Mouse (Mus musculus) liver, adult 2 months (tissue): ENCODE data around the gene Mns1. TPM values are rescaled to one million over a fixed set of nuclear protein-coding genes. Genes with fewer than 3 reads are reported as not detected.

Source experiments
- DNase-seq: peaks from one replicate; pipeline ENCODE4 v3.0.0-alpha.2; 2011; ENCODE audit warnings: low read depth, low spot score; ENCODE audit errors: extremely low read depth
- H3K27ac ChIP-seq: fragments of 200-500 bp; replicated peaks from 2 replicates; pipeline ENCODE4 v1.5.1; 2012; ENCODE audit warnings: low read depth, mild to moderate bottlenecking, control low read depth, inconsistent platforms, low read length; ENCODE audit not compliant: insufficient read depth
- H3K27me3 ChIP-seq: fragments of 200-500 bp; 2 replicates; pipeline ENCODE4 v1.6.1; 2012; ENCODE audit warnings: mild to moderate bottlenecking, moderate library complexity, low read length, inconsistent platforms; ENCODE audit not compliant: control insufficient read depth, insufficient read depth
- H3K36me3 ChIP-seq: fragments of 200-500 bp; 2 replicates; pipeline ENCODE4 v1.6.1; 2012; ENCODE audit warnings: low read length, inconsistent platforms; ENCODE audit not compliant: control insufficient read depth, insufficient read depth
- H3K4me1 ChIP-seq: fragments of 200-500 bp; 2 replicates; pipeline ENCODE4 v1.6.1; 2011; ENCODE audit warnings: low read length; ENCODE audit not compliant: control insufficient read depth, insufficient read depth
- H3K4me3 ChIP-seq: fragments of 200-500 bp; 2 replicates; pipeline ENCODE4 v1.5.1; 2011; ENCODE audit warnings: low read depth, mild to moderate bottlenecking, control low read depth, low read length, moderate library complexity; ENCODE audit not compliant: insufficient read depth
- H3K79me2 ChIP-seq: fragments of 200-500 bp; 2 replicates; pipeline ENCODE4 v1.6.1; 2012; ENCODE audit warnings: inconsistent platforms, mild to moderate bottlenecking, low read length, moderate library complexity; ENCODE audit not compliant: control insufficient read depth, insufficient read depth
- H3K9ac ChIP-seq: fragments of 200-500 bp; 2 replicates; pipeline ENCODE4 v1.6.1; 2012; ENCODE audit warnings: low read depth, mild to moderate bottlenecking, control low read depth, inconsistent platforms, low read length
- CTCF ChIP-seq: fragments of 200-500 bp; IDR thresholded peaks from 2 replicates; pipeline ENCODE4 v1.5.1; 2011; ENCODE audit warnings: low read depth, low read length, control low read depth
- POLR2A ChIP-seq: fragments of 200-500 bp; IDR thresholded peaks from 2 replicates; pipeline ENCODE4 v1.6.1; 2011; ENCODE audit warnings: low read length, control low read depth; ENCODE audit not compliant: insufficient read depth; ENCODE audit errors: extremely low read depth
- WGBS: fragments of 180-500 bp; shearing (Covaris S2); methylation state at CpG from one replicate; pipeline ENCODE4 v1.1.7; 2018; 5-methylcytosine and 5-hydroxymethylcytosine counted together
- polyA plus RNA-seq: library from polyadenylated mRNA; depleted of rRNA; stranded (reverse); fragments of >200 nt; gene quantifications from 2 replicates; pipeline ENCODE4 v1.2.3, GENCODE M21; 2012
- total RNA-seq: library from RNA; depleted of rRNA; stranded (reverse); fragments of >200 nt; gene quantifications from 2 replicates; pipeline ENCODE4 v1.2.3, GENCODE M21; 2014

Gene Mns1
- total and polyA plus RNA-seq, 2 experiments: 0.02 to 0.18 TPM

DNA sequence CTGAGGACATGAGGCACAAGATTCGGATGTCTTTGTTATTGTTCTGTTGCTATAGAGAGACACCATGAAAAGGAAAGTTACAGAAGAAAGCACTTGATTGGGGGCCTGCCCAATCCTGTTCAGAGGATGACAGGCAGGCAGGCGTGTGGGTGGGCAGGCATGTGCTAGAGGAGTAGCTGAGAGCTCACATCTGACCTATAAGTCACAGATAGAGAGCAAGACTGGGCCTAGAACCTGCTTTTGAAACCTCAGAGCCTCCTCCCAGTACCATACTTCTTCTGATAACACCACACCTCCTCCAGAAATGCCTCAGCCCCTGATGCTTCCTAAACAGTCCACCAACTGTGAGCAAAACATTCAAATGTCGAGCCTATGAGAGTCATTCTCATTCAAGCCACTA lies 19.4 kb upstream of the Mns1 start:
- H3K79me2 ChIP-seq: no peaks in the 10 kb centered on the region
- no peaks in the 10 kb centered on the region for H3K36me3 ChIP-seq
- no peaks in the 10 kb centered on the region for H3K4me1 ChIP-seq
- no peaks in the 10 kb centered on the region for H3K27me3 ChIP-seq
- H3K4me3 ChIP-seq: no peak overlapping the region
- no peak for DNase-seq
- TF ChIP-seq POLR2A (no peak), CTCF (no peak)
- WGBS: 82% methylated on average over 3 of the region's 3 CpGs
- no peak overlapping the region for H3K27ac ChIP-seq
- H3K9ac ChIP-seq: no peak overlapping the region

DNA sequence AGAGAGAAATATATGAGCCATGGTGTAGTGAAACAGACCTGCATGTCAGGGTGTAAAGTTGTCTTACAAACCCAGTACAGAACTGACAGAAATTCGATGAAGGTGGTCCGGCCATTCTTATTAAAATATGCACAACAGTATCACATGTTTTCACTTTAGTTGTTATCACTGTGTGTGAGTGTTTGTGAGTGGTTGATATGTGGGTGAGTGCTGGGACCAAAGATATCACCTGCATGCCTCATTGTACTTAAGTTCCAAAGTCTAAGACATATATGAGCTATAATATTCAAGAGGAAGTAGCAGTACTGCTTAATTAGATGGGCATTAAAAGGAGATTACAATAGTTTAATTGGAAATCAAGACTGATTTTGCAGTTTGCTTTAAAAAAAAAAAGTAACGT lies 17.3 kb upstream of the Mns1 start:
- 83% methylated on average over 3 of the region's 3 CpGs for WGBS
- Histone ChIP-seq H3K9ac (no peak overlapping the region), H3K4me1 (no peaks in the 10 kb centered on the region), H3K27me3 (no peaks in the 10 kb centered on the region), H3K4me3 (no peak overlapping the region), H3K27ac (no peak overlapping the region), H3K79me2 (no peaks in the 10 kb centered on the region), H3K36me3 (no peaks in the 10 kb centered on the region)
- DNase-seq: no peak
- TF ChIP-seq POLR2A: no peak
- TF ChIP-seq CTCF: no peak

DNA sequence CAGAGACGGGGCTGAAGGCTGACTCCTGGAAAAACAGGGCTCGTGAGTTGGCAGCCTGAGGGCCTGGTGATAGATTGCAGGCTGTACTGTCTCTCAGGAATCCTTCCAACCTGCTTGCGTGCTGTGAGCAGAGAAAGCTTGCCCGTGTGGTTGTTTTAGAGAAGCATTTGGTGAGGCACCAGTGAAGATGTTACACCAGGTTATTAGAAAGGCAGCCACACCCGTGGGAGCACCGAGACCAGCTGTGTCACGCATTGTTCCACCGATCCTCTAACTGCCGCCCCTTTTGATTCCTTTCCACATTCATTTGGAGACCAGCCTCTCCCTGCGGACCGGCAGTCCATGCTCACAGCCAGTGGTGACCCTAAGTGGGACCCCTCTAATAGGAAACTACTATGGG lies 15.5 kb upstream of the Mns1 start:
- no peaks in the 10 kb centered on the region for H3K79me2 ChIP-seq
- no peaks in the 10 kb centered on the region for H3K27me3 ChIP-seq
- no peak for DNase-seq
- no peaks in the 10 kb centered on the region for H3K36me3 ChIP-seq
- no peak overlapping the region for H3K9ac ChIP-seq
- 85% methylated on average over 11 of the region's 11 CpGs for WGBS
- no peaks in the 10 kb centered on the region for H3K4me1 ChIP-seq
- TF ChIP-seq CTCF (no peak), POLR2A (no peak)
- H3K27ac ChIP-seq: no peak overlapping the region
- H3K4me3 ChIP-seq: no peak overlapping the region

DNA sequence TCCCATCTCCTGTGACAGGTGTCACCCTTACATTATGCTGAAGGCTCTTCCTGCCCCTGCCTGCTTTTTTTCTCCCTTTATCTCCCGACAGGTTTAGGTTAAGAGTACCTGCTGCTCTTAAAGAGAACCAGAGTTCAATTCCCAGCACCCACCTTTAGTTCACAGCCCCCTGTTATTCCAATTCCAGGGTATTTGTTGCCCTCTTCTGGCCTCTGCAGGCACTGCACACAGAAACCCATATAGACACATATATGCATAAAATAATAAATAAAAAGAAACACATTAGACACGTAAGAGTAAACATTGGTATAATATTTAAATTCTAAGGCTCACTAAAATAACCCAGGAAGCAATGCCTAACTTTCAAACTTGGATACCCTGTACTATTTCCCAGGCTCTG lies 15.1 kb upstream of the Mns1 start:
- no peaks in the 10 kb centered on the region for H3K79me2 ChIP-seq
- no peak overlapping the region for H3K9ac ChIP-seq
- TF ChIP-seq POLR2A: no peak
- TF ChIP-seq CTCF: no peak
- 96% methylated on average over 2 of the region's 2 CpGs for WGBS
- no peak overlapping the region for H3K27ac ChIP-seq
- DNase-seq: no peak
- no peaks in the 10 kb centered on the region for H3K27me3 ChIP-seq
- no peaks in the 10 kb centered on the region for H3K36me3 ChIP-seq
- no peak overlapping the region for H3K4me3 ChIP-seq
- H3K4me1 ChIP-seq: no peaks in the 10 kb centered on the region

DNA sequence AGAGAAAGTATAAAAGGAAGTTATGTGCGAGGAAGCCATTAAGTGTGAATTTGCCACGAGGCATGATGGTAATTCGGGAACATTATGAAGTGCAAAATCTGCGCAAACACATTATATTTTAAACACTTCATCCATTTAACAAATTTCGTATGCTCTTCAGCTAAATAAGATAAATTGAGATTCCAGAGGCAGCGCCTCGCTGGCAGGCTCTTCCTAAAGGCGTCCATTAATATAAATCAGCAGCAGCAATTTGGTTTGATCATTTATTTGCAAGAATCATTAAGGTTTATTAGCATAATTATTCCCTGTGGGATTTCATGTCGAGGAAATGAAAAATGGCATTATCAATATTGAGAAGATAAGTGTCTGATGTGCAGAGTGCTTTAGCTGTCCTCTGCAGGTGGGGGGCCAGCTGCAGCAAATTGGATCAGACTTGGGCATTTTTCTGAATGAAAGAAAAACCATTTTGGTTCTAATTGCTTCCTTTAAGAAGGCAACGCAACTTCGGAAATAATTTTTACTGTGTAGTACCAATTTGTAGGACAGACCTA lies 12.4 kb upstream of the Mns1 start:
- Histone ChIP-seq H3K27me3 (no peaks in the 10 kb centered on the region), H3K4me3 (no peak overlapping the region), H3K4me1 (no peaks in the 10 kb centered on the region), H3K27ac (no peak overlapping the region), H3K36me3 (no peaks in the 10 kb centered on the region), H3K9ac (no peak overlapping the region), H3K79me2 (no peaks in the 10 kb centered on the region)
- 86% methylated on average over 11 of the region's 11 CpGs for WGBS
- TF ChIP-seq POLR2A: no peak
- TF ChIP-seq CTCF: no peak
- DNase-seq: no peak

DNA sequence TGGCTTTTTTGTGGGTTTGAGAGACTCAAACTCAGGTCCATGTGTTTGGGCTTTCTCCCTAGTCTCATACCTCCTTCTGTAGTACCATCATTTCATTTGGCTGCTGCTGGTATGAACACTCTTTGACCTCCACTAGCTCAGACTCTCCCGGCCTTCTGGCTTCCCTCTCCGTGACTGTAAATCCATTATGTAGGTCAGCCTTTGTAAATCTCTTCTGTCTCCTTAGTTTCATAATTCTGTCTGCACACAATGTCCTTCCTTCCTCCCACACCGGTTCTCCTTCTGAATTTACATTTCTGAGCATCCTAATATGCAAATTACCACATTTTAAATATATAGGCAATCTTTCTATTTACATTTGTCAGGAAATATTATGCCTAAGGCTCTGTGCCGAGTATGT lies 9.9 kb upstream of the Mns1 start:
- Histone ChIP-seq H3K27ac (no peak overlapping the region), H3K79me2 (no peaks in the 10 kb centered on the region), H3K9ac (no peak overlapping the region), H3K36me3 (no peaks in the 10 kb centered on the region), H3K4me3 (no peak overlapping the region), H3K4me1 (no peaks in the 10 kb centered on the region), H3K27me3 (no peaks in the 10 kb centered on the region)
- TF ChIP-seq CTCF: no peak
- no peak for TF ChIP-seq POLR2A
- DNase-seq: no peak
- whole genome bisulfite sequencing: 70% methylated on average over 4 of the region's 4 CpGs
